Mouse (Mus musculus): ENCODE results near the gene Hyal1.

GRCm38 (mm10) chr9:107608741-107609432 lies 32.2 kb downstream of the Hyal1 start, which contains the start of gene Sema3b:
- TF ChIP-seq CTCF (conservative IDR thresholded peaks at IDR 0.05; ENCODE audit: insufficient read depth, insufficient read length, low read depth, low read length) (no peak), POLR2A (IDR thresholded peaks at IDR 0.05; ENCODE audit: low read depth, low read length) (no peak)

Measured in kidney, adult 2 months (tissue).